Mouse (Mus musculus) forebrain, embryonic 13.5 days (tissue): ENCODE results near the gene Nav2. TPM values are rescaled to one million over a fixed set of nuclear protein-coding genes. Genes with fewer than 3 reads are reported as not detected.

ENCODE experiments used
- ATAC-seq: fragments of 200-750 bp; cut with Nextera tagmentation; 2 replicates; pipeline ENCODE4 v1.8.0; 2017
- H3K27ac ChIP-seq: fragments of 300-500 bp; sonication (generic); 2 replicates; pipeline ENCODE4 v1.5.1; 2015; ENCODE audit warnings: inconsistent platforms, mild to moderate bottlenecking, moderate library complexity
- H3K27me3 ChIP-seq: fragments of 300-500 bp; sonication (generic); 2 replicates; pipeline ENCODE4 v1.6.1; 2015; ENCODE audit warnings: mild to moderate bottlenecking, inconsistent platforms
- H3K36me3 ChIP-seq: fragments of 300-500 bp; sonication (generic); 2 replicates; pipeline ENCODE4 v1.6.1; 2015; ENCODE audit warnings: mild to moderate bottlenecking, inconsistent platforms; ENCODE audit not compliant: poor library complexity, severe bottlenecking
- H3K4me1 ChIP-seq: fragments of 300-500 bp; sonication (generic); 2 replicates; pipeline ENCODE4 v1.6.1; 2015; ENCODE audit warnings: inconsistent platforms
- H3K4me2 ChIP-seq: fragments of 300-500 bp; sonication (generic); 2 replicates; pipeline ENCODE4 v1.6.1; 2015; ENCODE audit warnings: inconsistent platforms, mild to moderate bottlenecking, moderate library complexity
- H3K4me3 ChIP-seq: fragments of 300-500 bp; sonication (generic); 2 replicates; pipeline ENCODE4 v1.5.1; 2015; ENCODE audit warnings: mild to moderate bottlenecking, inconsistent platforms
- H3K9ac ChIP-seq: fragments of 300-500 bp; sonication (generic); 2 replicates; pipeline ENCODE4 v1.6.1; 2015; ENCODE audit warnings: mild to moderate bottlenecking, inconsistent platforms
- H3K9me3 ChIP-seq: fragments of 300-500 bp; sonication (generic); replicated peaks from 2 replicates; pipeline ENCODE4 v1.6.1; 2016; ENCODE audit warnings: inconsistent platforms
- WGBS: fragments of 180-500 bp; shearing (Covaris S2); methylation state at CpG from one replicate; pipeline ENCODE4 v1.1.7; 2015; 5-methylcytosine and 5-hydroxymethylcytosine counted together
- polyA plus RNA-seq: library from polyadenylated mRNA; unstranded; fragments of >200 nt; fragmentation: Nextera tagmentation; extraction: Ambion mirVana; gene quantifications from 2 replicates; pipeline ENCODE4 v1.2.1, GENCODE M21; 2015

Nav2 gene
- polyA plus RNA-seq, 1 experiment from 2014 or later = 11.2 TPM

DNA sequence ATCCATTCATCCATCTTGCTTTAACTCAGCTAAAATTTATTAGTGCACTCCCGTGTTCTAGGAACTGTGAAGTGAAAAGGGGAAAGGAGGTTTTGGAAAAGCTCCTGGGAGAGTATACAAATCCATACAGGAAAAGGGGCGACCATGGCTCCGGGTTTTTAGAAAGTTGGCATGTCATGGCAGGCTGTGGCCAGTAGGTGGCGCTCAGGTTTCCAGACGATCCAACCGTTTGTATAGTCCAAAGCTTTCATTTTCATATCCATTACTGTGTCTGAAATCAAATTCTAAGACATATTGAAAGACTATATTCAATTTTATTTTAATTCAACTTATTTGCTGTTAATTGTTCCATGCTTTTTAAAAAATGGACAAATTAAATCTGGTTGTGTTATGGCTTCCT is 14.4 kb upstream of the Nav2 start:
- Histone ChIP-seq H3K4me2 (no peak overlapping the region), H3K27ac (no peak overlapping the region), H3K4me1 (peaks cover 35% of the 10 kb centered on the region), H3K9me3 (no peaks in the 10 kb centered on the region), H3K9ac (no peak overlapping the region), H3K4me3 (no peak overlapping the region), H3K36me3 (no peaks in the 10 kb centered on the region), H3K27me3 (peaks cover 58% of the 10 kb centered on the region)
- no peak for ATAC-seq
- under 1% methylated on average over 6 of the region's 6 CpGs for WGBS

DNA sequence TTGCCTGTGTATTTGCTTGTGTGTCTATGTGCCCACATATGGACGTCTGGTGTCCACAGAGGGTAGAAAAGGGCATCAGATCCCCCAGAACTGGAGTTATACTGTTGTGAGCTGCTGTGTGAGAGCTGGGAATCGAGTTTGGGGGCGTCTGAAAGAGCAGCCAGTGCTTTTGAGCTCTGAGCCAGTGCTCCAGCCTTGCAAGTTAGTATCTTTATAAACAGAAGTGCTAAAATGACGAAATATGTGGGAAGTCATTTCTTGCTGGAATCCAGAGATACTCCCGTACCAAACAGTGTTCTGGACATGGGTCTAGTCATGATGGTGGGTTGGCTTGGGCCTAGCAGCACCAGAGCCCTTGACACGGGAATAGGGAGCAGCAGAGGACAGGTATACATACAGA is 13.8 kb upstream of the Nav2 start:
- no peak overlapping the region for H3K4me3 ChIP-seq
- no peak for ATAC-seq
- 81% methylated on average over 6 of the region's 6 CpGs for WGBS
- H3K9me3 ChIP-seq = no peaks in the 10 kb centered on the region
- no peaks in the 10 kb centered on the region for H3K36me3 ChIP-seq
- no peak overlapping the region for H3K27ac ChIP-seq
- no peak overlapping the region for H3K9ac ChIP-seq
- no peak overlapping the region for H3K4me2 ChIP-seq
- H3K4me1 ChIP-seq = peaks cover 35% of the 10 kb centered on the region
- peaks cover 64% of the 10 kb centered on the region for H3K27me3 ChIP-seq

DNA sequence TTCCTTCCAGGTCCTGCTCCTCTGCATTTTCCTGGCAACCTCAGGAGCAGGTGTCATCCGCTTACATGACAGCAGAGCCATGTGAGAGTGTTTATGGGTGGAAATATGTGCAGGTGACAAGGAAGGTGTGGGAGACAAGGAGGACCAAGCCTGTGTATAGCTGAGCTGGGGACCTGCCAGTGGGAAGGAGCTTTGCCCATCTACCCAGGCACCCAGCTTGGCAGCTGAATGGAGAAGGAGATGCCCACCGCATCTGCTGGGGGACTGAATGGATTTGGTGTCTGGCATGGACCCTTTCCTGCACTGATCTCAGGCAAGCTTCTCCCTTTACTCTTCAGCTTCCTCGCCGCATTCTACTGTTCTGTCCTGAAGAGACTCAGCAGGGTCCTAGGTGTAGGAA is 13.0 kb upstream of the Nav2 start:
- Histone ChIP-seq H3K9me3 (no peaks in the 10 kb centered on the region), H3K9ac (no peak overlapping the region), H3K4me2 (no peak overlapping the region), H3K4me3 (no peak overlapping the region), H3K4me1 (peaks cover 33% of the 10 kb centered on the region), H3K36me3 (no peaks in the 10 kb centered on the region), H3K27ac (no peak overlapping the region), H3K27me3 (peaks cover 68% of the 10 kb centered on the region)
- 87% methylated on average over 4 of the region's 4 CpGs for WGBS
- no peak for ATAC-seq

GRCm38 (mm10) chr7:48896051-48896450 is 12.5 kb upstream of the Nav2 start:
- H3K27me3 ChIP-seq = peaks cover 70% of the 10 kb centered on the region

GRCm38 (mm10) chr7:48897539-48898163 is 10.9 kb upstream of the Nav2 start:
- no peak overlapping the region for H3K4me3 ChIP-seq
- H3K9me3 ChIP-seq = no peaks in the 10 kb centered on the region
- peaks cover 31% of the 10 kb centered on the region for H3K4me1 ChIP-seq
- H3K36me3 ChIP-seq = no peaks in the 10 kb centered on the region
- H3K27ac ChIP-seq = peak overlapping the region; percentile 28; the same call in 1 of the 2 replicates
- peaks cover 70% of the 10 kb centered on the region for H3K27me3 ChIP-seq
- H3K4me2 ChIP-seq = peak overlapping the region; percentile 38
- no peak overlapping the region for H3K9ac ChIP-seq
- WGBS = 15% methylated on average over 24 of the region's 24 CpGs
- no peak for ATAC-seq

More at GRCm38 (mm10) chr7:48896051-48896450, 12.5 kb upstream of the Nav2 start:
- Histone ChIP-seq H3K9ac (no peak overlapping the region), H3K9me3 (no peaks in the 10 kb centered on the region), H3K4me2 (no peak overlapping the region), H3K27ac (no peak overlapping the region), H3K4me1 (peaks cover 27% of the 10 kb centered on the region), H3K36me3 (no peaks in the 10 kb centered on the region), H3K4me3 (no peak overlapping the region)
- WGBS = 90% methylated on average over 4 of the region's 4 CpGs
- no peak for ATAC-seq

DNA sequence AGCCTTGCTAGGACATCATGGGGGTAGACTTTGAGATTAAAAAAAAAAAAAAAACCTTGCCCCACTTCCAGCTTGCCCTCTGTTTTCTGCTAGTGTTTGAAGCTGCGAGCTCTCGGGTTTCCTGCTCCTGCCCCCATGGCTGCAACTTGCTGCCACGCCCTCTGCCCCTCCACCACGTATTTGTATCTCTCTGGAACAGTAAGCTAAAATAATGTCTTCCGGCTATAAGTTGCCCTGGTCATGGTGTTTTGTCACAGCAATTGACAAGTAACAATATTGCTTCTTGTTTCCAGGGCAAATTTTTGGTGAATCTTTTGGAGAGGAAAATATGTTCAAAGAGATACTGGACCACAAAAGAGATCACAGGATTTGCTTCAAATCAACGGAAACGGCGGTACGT is 10.1 kb upstream of the Nav2 start:
- H3K27me3 ChIP-seq = peaks cover 72% of the 10 kb centered on the region
- no peaks in the 10 kb centered on the region for H3K9me3 ChIP-seq
- no peak overlapping the region for H3K27ac ChIP-seq
- H3K9ac ChIP-seq = no peak overlapping the region
- no peak overlapping the region for H3K4me3 ChIP-seq
- no peaks in the 10 kb centered on the region for H3K36me3 ChIP-seq
- 72% methylated on average over 9 of the region's 9 CpGs for WGBS
- ATAC-seq = no peak
- H3K4me2 ChIP-seq = no peak overlapping the region
- H3K4me1 ChIP-seq = peaks cover 37% of the 10 kb centered on the region

- Histone ChIP-seq H3K4me2 (no peak overlapping the region), H3K27me3 (peaks cover 76% of the 10 kb centered on the region), H3K27ac (no peak overlapping the region), H3K36me3 (no peaks in the 10 kb centered on the region), H3K9me3 (no peaks in the 10 kb centered on the region), H3K9ac (no peak overlapping the region), H3K4me3 (no peak overlapping the region), H3K4me1 (peaks cover 37% of the 10 kb centered on the region)
- WGBS = 83% methylated on average over 8 of the region's 8 CpGs
- no peak for ATAC-seq
Measured at GRCm38 (mm10) chr7:48900408-48901167, 7.9 kb upstream of the Nav2 start.

- Histone ChIP-seq H3K4me1 (peaks cover 29% of the 10 kb centered on the region), H3K27me3 (peaks cover 73% of the 10 kb centered on the region), H3K27ac (no peak overlapping the region), H3K9me3 (no peaks in the 10 kb centered on the region), H3K4me3 (no peak overlapping the region), H3K4me2 (no peak overlapping the region), H3K36me3 (no peaks in the 10 kb centered on the region), H3K9ac (no peak overlapping the region)
- WGBS = 3% methylated on average over 2 of the region's 2 CpGs
- peak; percentile 72; the same call in 1 of the 2 replicates for ATAC-seq
Measured at GRCm38 (mm10) chr7:48902454-48902853, 6.1 kb upstream of the Nav2 start.

- 51% methylated on average over 4 of the region's 4 CpGs for WGBS
Measured at GRCm38 (mm10) chr7:48909342-48909671, 791 bp downstream of the Nav2 start.

GRCm38 (mm10) chr7:48910282-48910681 is 1.8 kb downstream of the Nav2 start:
- Histone ChIP-seq H3K27ac (no peak overlapping the region), H3K4me2 (no peak overlapping the region), H3K4me1 (peaks cover 28% of the 10 kb centered on the region), H3K36me3 (no peaks in the 10 kb centered on the region), H3K4me3 (no peak overlapping the region), H3K9ac (no peak overlapping the region), H3K27me3 (peaks cover 42% of the 10 kb centered on the region), H3K9me3 (no peaks in the 10 kb centered on the region)
- 18% methylated on average over 6 of the region's 6 CpGs for WGBS
- ATAC-seq = peak; percentile 23

More at GRCm38 (mm10) chr7:48909342-48909671, 791 bp downstream of the Nav2 start:
- H3K9ac ChIP-seq = no peak overlapping the region
- peaks cover 22% of the 10 kb centered on the region for H3K4me1 ChIP-seq
- peak; percentile 62; the same call in 1 of the 2 replicates for ATAC-seq
- H3K9me3 ChIP-seq = no peaks in the 10 kb centered on the region
- H3K27me3 ChIP-seq = peaks cover 47% of the 10 kb centered on the region
- H3K27ac ChIP-seq = no peak overlapping the region
- H3K36me3 ChIP-seq = no peaks in the 10 kb centered on the region
- H3K4me2 ChIP-seq = no peak overlapping the region
- H3K4me3 ChIP-seq = no peak overlapping the region

- H3K4me3 ChIP-seq = no peak overlapping the region
- H3K4me1 ChIP-seq = peaks cover 35% of the 10 kb centered on the region
- H3K9me3 ChIP-seq = no peaks in the 10 kb centered on the region
- no peak overlapping the region for H3K9ac ChIP-seq
- no peak overlapping the region for H3K4me2 ChIP-seq
- no peak overlapping the region for H3K27ac ChIP-seq
- no peak for ATAC-seq
- no peaks in the 10 kb centered on the region for H3K36me3 ChIP-seq
- peaks cover 45% of the 10 kb centered on the region for H3K27me3 ChIP-seq
Measured at GRCm38 (mm10) chr7:48911146-48911545, 2.6 kb downstream of the Nav2 start.

DNA sequence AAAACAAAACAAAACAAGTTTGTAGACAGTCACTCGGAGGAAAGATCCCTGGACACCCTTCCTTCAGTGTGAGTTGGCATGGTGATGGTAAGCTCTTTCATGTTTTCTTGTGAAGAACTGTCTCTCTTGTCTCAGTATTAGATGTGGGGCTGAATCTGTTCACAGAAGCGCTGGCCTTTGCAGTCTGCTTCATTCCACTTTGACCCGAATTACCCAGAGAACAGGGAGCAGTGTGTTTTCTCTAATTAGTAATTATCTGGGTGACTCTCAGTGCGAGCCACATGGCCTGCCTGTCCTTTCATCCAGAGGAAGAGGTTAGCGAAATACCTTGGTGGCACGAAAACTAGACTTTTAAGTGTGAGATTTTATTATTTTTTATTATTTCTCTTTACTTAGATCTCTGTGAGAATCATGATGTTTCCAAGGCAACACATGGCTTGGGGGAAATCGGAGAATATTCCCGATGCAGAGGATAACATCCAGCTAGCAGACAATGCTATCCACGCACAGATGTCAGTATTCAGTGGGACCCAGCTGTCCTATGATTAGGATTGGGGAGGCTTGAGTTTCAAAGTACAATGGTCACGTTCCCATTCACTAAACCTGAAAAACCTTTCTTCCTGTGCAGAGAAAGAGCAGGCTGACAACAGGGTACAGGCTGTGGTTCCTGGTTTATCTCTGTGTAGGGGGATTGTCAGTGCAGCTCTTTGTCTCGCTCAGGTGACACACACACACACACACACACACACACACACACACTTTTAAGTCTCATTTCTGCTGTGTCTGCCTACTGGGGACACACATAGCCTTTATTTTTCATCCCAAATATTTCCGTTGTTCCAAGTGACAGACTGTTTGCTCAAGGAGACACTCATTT is 6.4 kb downstream of the Nav2 start:
- Histone ChIP-seq H3K4me1 (peaks cover 30% of the 10 kb centered on the region), H3K4me2 (no peak overlapping the region), H3K4me3 (no peak overlapping the region), H3K27ac (no peak overlapping the region), H3K36me3 (no peaks in the 10 kb centered on the region), H3K27me3 (peaks cover 51% of the 10 kb centered on the region), H3K9me3 (no peaks in the 10 kb centered on the region), H3K9ac (no peak overlapping the region)
- peak; percentile 48; the same call in 1 of the 2 replicates for ATAC-seq
- WGBS = 35% methylated on average over 12 of the region's 12 CpGs
